Mouse (Mus musculus) urinary bladder, postnatal 14 days (tissue): ENCODE measurements around the gene Trim54.

Experiments used
- DNase-seq: peaks from one replicate; pipeline ENCODE4 v3.0.0; 2021; ENCODE audit warnings: low spot score

Trim54 gene

GRCm38 (mm10) chr5:31116354-31116753 is at the start of gene Trim54:
TSS of gene Trim54 (plus strand) at chr5:31116712.
- DNase-seq: no peak

GRCm38 (mm10) chr5:31069810-31070209 is 46.7 kb upstream of the Trim54 start:
- DNase-seq: no peak

- DNase-seq: no peak
Measured at GRCm38 (mm10) chr5:31071059-31071458, 45.5 kb upstream of the Trim54 start.

GRCm38 (mm10) chr5:31071821-31072220 is 44.7 kb upstream of the Trim54 start:
- no peak for DNase-seq

- DNase-seq: no peak
Measured at GRCm38 (mm10) chr5:31073176-31073575, 43.3 kb upstream of the Trim54 start.

- DNase-seq: no peak
Measured at GRCm38 (mm10) chr5:31076346-31076745, 40.2 kb upstream of the Trim54 start.

- no peak for DNase-seq
Measured at GRCm38 (mm10) chr5:31080059-31080794, 36.3 kb upstream of the Trim54 start.

- DNase-seq: no peak
Measured at GRCm38 (mm10) chr5:31080795-31081164, 35.7 kb upstream of the Trim54 start.

- peak; percentile 41 for DNase-seq
Measured at GRCm38 (mm10) chr5:31081386-31081785, 35.1 kb upstream of the Trim54 start.

GRCm38 (mm10) chr5:31082355-31082754 is 34.2 kb upstream of the Trim54 start:
- DNase-seq: peak; percentile 59

GRCm38 (mm10) chr5:31082935-31083625 is 33.4 kb upstream of the Trim54 start:
- no peak for DNase-seq

- no peak for DNase-seq
Measured at GRCm38 (mm10) chr5:31083949-31084348, 32.6 kb upstream of the Trim54 start.

- DNase-seq: no peak
Measured at GRCm38 (mm10) chr5:31086606-31087005, 29.9 kb upstream of the Trim54 start.

- no peak for DNase-seq
Measured at GRCm38 (mm10) chr5:31087131-31087530, 29.4 kb upstream of the Trim54 start.

GRCm38 (mm10) chr5:31092231-31092975 is 24.1 kb upstream of the Trim54 start:
- DNase-seq: no peak

- no peak for DNase-seq
Measured at GRCm38 (mm10) chr5:31093151-31094041, 23.1 kb upstream of the Trim54 start.

- DNase-seq: no peak
Measured at GRCm38 (mm10) chr5:31094100-31094798, 22.3 kb upstream of the Trim54 start.

GRCm38 (mm10) chr5:31094799-31095691 is 21.5 kb upstream of the Trim54 start:
- DNase-seq: peak; percentile 29

- DNase-seq: no peak
Measured at GRCm38 (mm10) chr5:31095711-31096480, 20.6 kb upstream of the Trim54 start.
